Mouse (Mus musculus): Measurements from ENCODE around the gene Agbl5. TPM values are rescaled to one million over a fixed set of nuclear protein-coding genes. Genes with fewer than 3 reads are reported as not detected.

The Agbl5 gene
- polyA plus RNA-seq, 1 experiment from 2014 or later, result 6.9 TPM

- Histone ChIP-seq H3K9ac (ENCODE audit: low read length) (peak overlapping the region; percentile 27; the same call in 1 of the 2 replicates), H3K27me3 (ENCODE audit: control insufficient read depth, insufficient read depth, low read length) (no peaks in the 10 kb centered on the region), H3K4me2 (replicated peaks; ENCODE audit: low read depth) (no peak overlapping the region), H3K27ac (replicated peaks) (no peak overlapping the region), H3K9me3 (ENCODE audit: control insufficient read depth, low read length) (no peaks in the 10 kb centered on the region), H3K4me1 (replicated peaks; ENCODE audit: control insufficient read depth, insufficient read depth) (no peaks in the 10 kb centered on the region; the same call in 1 of the 2 replicates), H3K4me3 (ENCODE audit: low read depth, low read length) (no peak overlapping the region), H3K36me3 (ENCODE audit: control insufficient read depth, insufficient read depth, low read length) (peaks cover 16% of the 10 kb centered on the region)
- 71% methylated on average over 8 of the region's 8 CpGs for WGBS
- DNase-seq (ENCODE audit: low spot score), result no peak
- no peak for TF ChIP-seq CTCF (IDR thresholded peaks at IDR 0.05; ENCODE audit: low read depth)
- no peak for TF ChIP-seq EP300 (optimal IDR thresholded peaks at IDR 0.05)
- no peak for ATAC-seq (ENCODE audit: low FRiP score, low TSS enrichment)
Measured at GRCm38 (mm10) chr5:30918691-30919090, 30.2 kb downstream of the Agbl5 start.

- H3K4me1 ChIP-seq (replicated peaks; ENCODE audit: control insufficient read depth, insufficient read depth), result no peaks in the 10 kb centered on the region; the same call in 1 of the 2 replicates
Measured at GRCm38 (mm10) chr5:30919831-30920614, 31.5 kb downstream of the Agbl5 start.

GRCm38 (mm10) chr5:30920621-30921020, 32.1 kb downstream of the Agbl5 start:
- H3K4me1 ChIP-seq (replicated peaks; ENCODE audit: control insufficient read depth, insufficient read depth), result no peaks in the 10 kb centered on the region
- 47% methylated on average over 19 of the region's 19 CpGs for WGBS
- no peaks in the 10 kb centered on the region for H3K9me3 ChIP-seq (ENCODE audit: control insufficient read depth, low read length)
- TF ChIP-seq CTCF (IDR thresholded peaks at IDR 0.05; ENCODE audit: low read depth), result no peak
- TF ChIP-seq EP300 (optimal IDR thresholded peaks at IDR 0.05), result no peak
- ATAC-seq (ENCODE audit: low FRiP score, low TSS enrichment) (peak; percentile 21; the same call in 1 of the 2 replicates), DNase-seq (ENCODE audit: low spot score) (peak; percentile 66)
- H3K4me2 ChIP-seq (replicated peaks; ENCODE audit: low read depth), result peak overlapping the region; percentile 77
- peak overlapping the region; percentile 35 for H3K27ac ChIP-seq (replicated peaks)
- peak overlapping the region; percentile 41; the same call in 1 of the 2 replicates for H3K9ac ChIP-seq (ENCODE audit: low read length)
- H3K27me3 ChIP-seq (ENCODE audit: control insufficient read depth, insufficient read depth, low read length), result no peaks in the 10 kb centered on the region
- peak overlapping the region; percentile 47 for H3K4me3 ChIP-seq (ENCODE audit: low read depth, low read length)
- H3K36me3 ChIP-seq (ENCODE audit: control insufficient read depth, insufficient read depth, low read length), result peaks cover 16% of the 10 kb centered on the region

More at GRCm38 (mm10) chr5:30919831-30920614, 31.5 kb downstream of the Agbl5 start:
- no peaks in the 10 kb centered on the region for H3K9me3 ChIP-seq (ENCODE audit: control insufficient read depth, low read length)
- H3K27ac ChIP-seq (replicated peaks), result peak overlapping the region; percentile 35
- peaks cover 16% of the 10 kb centered on the region for H3K36me3 ChIP-seq (ENCODE audit: control insufficient read depth, insufficient read depth, low read length)
- peak overlapping the region; percentile 77; the same call in 1 of the 2 replicates for H3K4me2 ChIP-seq (replicated peaks; ENCODE audit: low read depth)
- ATAC-seq (ENCODE audit: low FRiP score, low TSS enrichment) (no peak), DNase-seq (ENCODE audit: low spot score) (no peak)
- H3K4me3 ChIP-seq (ENCODE audit: low read depth, low read length), result no peak overlapping the region
- H3K9ac ChIP-seq (ENCODE audit: low read length), result no peak overlapping the region
- WGBS, result 63% methylated on average over 11 of the region's 11 CpGs
- H3K27me3 ChIP-seq (ENCODE audit: control insufficient read depth, insufficient read depth, low read length), result no peaks in the 10 kb centered on the region
- TF ChIP-seq EP300 (optimal IDR thresholded peaks at IDR 0.05) (no peak), CTCF (IDR thresholded peaks at IDR 0.05; ENCODE audit: low read depth) (no peak)

DNA sequence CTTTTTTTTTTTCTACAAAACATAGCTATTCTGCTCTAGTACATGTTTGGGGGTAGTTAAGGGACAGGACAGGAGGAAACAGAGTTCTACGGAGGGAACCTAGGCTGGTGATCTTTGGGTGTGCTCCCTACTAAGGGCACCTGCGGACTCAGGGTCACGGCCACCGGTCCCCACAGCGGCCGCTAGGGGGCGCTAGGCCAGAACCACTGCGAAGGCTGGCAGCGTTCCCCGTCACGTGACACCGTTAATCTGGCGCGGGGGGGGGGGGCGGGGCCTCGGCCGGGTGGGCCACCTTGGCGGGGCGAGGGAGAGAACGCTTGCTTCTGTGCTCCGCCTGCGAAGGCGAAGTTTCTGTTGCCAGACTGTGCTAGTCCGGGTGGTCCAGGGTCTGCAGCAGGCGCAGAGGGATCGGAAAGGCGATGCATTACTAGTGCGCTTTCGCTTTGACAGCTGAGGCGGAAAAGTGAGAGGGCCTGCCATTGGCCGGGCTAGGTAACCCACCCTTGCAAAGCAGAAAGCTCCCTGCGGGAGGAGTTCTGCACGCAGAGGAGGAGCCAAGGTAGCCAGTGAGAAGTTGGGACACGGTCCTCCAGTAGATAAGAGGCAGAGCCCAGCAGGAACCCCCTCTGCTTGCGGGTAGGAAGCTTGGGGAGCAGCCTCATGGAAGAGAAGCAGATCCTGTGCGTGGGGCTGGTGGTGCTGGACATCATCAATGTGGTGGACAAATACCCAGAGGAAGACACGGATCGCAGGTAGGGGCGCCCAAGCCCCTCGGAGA, 33.0 kb downstream of the Agbl5 start, which contains the start of gene Khk:
Khk (plus strand) TSS at position 176 of the 778 bp plus-strand sequence.
- H3K9me3 ChIP-seq (ENCODE audit: control insufficient read depth, low read length), result no peaks in the 10 kb centered on the region
- peak within 1 kb of the TSS; percentile 56 for H3K9ac ChIP-seq (ENCODE audit: low read length)
- H3K4me2 ChIP-seq (replicated peaks; ENCODE audit: low read depth), result peak within 1 kb of the TSS; percentile 77
- DNase-seq (ENCODE audit: low spot score), result peak; percentile 95
- H3K27me3 ChIP-seq (ENCODE audit: control insufficient read depth, insufficient read depth, low read length), result no peaks in the 10 kb centered on the region
- peak; percentile 88 for TF ChIP-seq CTCF (IDR thresholded peaks at IDR 0.05; ENCODE audit: low read depth)
- TF ChIP-seq EP300 (optimal IDR thresholded peaks at IDR 0.05), result no peak
- ATAC-seq (ENCODE audit: low FRiP score, low TSS enrichment), result peak; percentile 85
- H3K4me1 ChIP-seq (replicated peaks; ENCODE audit: control insufficient read depth, insufficient read depth), result no peaks in the 10 kb centered on the region
- H3K4me3 ChIP-seq (ENCODE audit: low read depth, low read length), result peak within 1 kb of the TSS; percentile 47
- 2% methylated on average over 39 of the region's 40 CpGs for WGBS
- peaks cover 16% of the 10 kb centered on the region for H3K36me3 ChIP-seq (ENCODE audit: control insufficient read depth, insufficient read depth, low read length)
- H3K27ac ChIP-seq (replicated peaks), result peak within 1 kb of the TSS; percentile 81

DNA sequence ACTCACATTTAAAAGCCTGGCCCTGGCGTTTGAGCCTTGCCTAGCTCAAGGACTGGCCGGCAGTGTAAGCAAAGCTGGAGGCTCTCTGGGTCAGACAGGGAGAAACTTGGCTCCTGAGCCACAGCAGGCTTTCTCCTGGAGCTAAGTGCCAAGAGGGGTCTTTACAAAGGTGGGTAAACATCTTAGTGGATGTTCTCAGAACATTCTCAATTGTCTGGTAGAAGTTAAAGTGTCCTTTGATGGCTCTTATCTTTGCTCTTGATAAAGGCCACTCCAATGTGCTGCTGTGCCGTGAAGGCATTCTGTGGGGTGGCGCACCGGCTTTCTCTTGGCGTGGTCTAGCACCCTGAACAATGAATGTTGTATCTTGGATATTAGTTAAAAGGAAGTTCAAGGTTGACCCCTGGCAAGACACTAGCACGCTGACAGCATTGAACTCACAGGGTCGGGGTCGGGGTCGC, 34.1 kb downstream of the Agbl5 start:
- WGBS, result 49% methylated on average over 10 of the region's 10 CpGs
- no peaks in the 10 kb centered on the region for H3K9me3 ChIP-seq (ENCODE audit: control insufficient read depth, low read length)

More for the DNA sequence above, 34.1 kb downstream of the Agbl5 start:
- Histone ChIP-seq H3K4me2 (replicated peaks; ENCODE audit: low read depth) (peak overlapping the region; percentile 77), H3K36me3 (ENCODE audit: control insufficient read depth, insufficient read depth, low read length) (peaks cover 10% of the 10 kb centered on the region), H3K27ac (replicated peaks) (no peak overlapping the region), H3K4me3 (ENCODE audit: low read depth, low read length) (peak overlapping the region; percentile 47; the same call in 1 of the 2 replicates), H3K27me3 (ENCODE audit: control insufficient read depth, insufficient read depth, low read length) (no peaks in the 10 kb centered on the region), H3K4me1 (replicated peaks; ENCODE audit: control insufficient read depth, insufficient read depth) (no peaks in the 10 kb centered on the region), H3K9ac (ENCODE audit: low read length) (0 out of 2 replicates have a peak overlapping the region, but pooled peaks have one; percentile 9)
- TF ChIP-seq EP300 (optimal IDR thresholded peaks at IDR 0.05), result no peak
- TF ChIP-seq CTCF (IDR thresholded peaks at IDR 0.05; ENCODE audit: low read depth), result no peak
- ATAC-seq (ENCODE audit: low FRiP score, low TSS enrichment) (no peak), DNase-seq (ENCODE audit: low spot score) (no peak)
